Mouse (Mus musculus): Measurements from ENCODE around the gene Dap.

DNA sequence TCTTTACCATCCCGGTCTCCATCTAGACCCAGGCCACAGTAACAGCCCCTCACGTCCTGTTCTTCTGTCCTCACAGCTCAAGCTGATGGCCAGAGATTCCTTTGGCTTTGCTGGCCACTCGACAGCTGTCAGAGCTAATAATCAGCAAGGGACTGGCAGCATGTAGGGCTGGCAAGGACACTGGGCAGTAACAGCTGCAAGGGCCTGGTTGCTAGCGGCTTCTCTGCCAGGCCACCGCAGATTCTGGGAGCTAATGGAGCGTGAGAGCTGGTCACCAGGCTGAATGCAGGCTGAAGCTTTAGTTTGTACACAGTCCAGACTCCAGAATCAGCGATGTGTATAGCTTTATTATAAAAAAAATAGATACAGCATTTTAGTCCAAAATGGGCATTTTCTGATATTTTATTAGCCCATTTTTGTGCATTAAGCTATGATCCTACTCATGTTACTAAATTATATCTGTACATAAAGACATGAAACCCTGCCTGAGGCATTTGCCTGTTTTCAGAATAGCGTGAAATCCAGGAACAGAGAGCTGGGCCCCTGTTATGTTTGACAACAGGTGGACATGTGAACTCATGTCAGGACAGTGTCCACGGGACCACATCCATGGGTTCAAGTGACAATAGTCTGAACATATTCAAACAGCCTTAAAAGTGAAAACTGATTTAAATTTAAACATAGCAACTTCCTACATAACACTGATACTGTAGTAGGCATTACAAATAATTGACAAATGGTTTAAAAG lies 16.6 kb upstream of the Dap start:
- TF ChIP-seq POLR2A (IDR thresholded peaks at IDR 0.05; ENCODE audit: borderline replicate concordance, low read depth, low read length) = no peak
- no peak for TF ChIP-seq CTCF (IDR thresholded peaks at IDR 0.05; ENCODE audit: low read depth, low read length)
